Mouse (Mus musculus): ENCODE data around the gene Slc35d2. TPM values are rescaled to one million over a fixed set of nuclear protein-coding genes. Genes with fewer than 3 reads are reported as not detected.

The Slc35d2 gene
- polyA plus RNA-seq, 1 experiment = 11.7 TPM

GRCm38 (mm10) chr13:64107105-64107504 lies 22.1 kb downstream of the Slc35d2 start:
- TF ChIP-seq CTCF (IDR thresholded peaks at IDR 0.05; ENCODE audit: control insufficient read depth, insufficient read depth, low read length) (no peak), POLR2A (IDR thresholded peaks at IDR 0.05; ENCODE audit: borderline replicate concordance, control insufficient read depth, low read depth, low read length) (no peak)
- Histone ChIP-seq H3K4me1 (ENCODE audit: control insufficient read depth, insufficient read depth, low read length) (no peaks in the 10 kb centered on the region), H3K4me3 (replicated peaks; ENCODE audit: control insufficient read depth, low read depth, low read length) (no peak overlapping the region), H3K27ac (ENCODE audit: control insufficient read depth, insufficient read depth, low read depth, low read length, poor library complexity) (no peak overlapping the region)
- 70% methylated on average over 3 of the region's 3 CpGs for WGBS

- Histone ChIP-seq H3K27ac (ENCODE audit: control insufficient read depth, insufficient read depth, low read depth, low read length, poor library complexity) (no peak overlapping the region), H3K4me1 (ENCODE audit: control insufficient read depth, insufficient read depth, low read length) (no peaks in the 10 kb centered on the region), H3K4me3 (replicated peaks; ENCODE audit: control insufficient read depth, low read depth, low read length) (no peak overlapping the region)
- WGBS = 84% methylated on average over 3 of the region's 3 CpGs
- no peak for TF ChIP-seq POLR2A (IDR thresholded peaks at IDR 0.05; ENCODE audit: borderline replicate concordance, control insufficient read depth, low read depth, low read length)
Measured at GRCm38 (mm10) chr13:64105690-64106089, 23.5 kb downstream of the Slc35d2 start.

DNA sequence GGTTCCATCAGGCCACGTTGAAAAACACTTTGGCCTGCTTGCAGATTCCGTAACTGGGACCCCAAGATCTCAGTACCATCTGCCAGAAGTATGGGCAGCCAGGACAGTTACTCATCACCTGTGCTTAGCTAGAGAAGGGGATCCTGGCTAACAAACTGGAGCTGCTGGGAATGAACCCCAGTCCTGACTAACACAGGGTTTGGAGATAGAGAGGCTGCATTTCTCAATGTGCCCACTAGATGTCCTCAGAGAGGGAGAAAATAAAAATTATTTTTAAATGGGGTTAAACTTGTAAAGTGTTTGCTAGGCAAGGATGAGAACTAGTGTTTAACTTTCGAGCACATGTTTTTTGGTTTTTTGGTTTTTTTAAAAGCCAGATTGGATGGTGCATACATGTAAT lies 29.0 kb downstream of the Slc35d2 start:
- H3K4me3 ChIP-seq (replicated peaks; ENCODE audit: control insufficient read depth, low read depth, low read length) = no peak overlapping the region
- TF ChIP-seq CTCF (IDR thresholded peaks at IDR 0.05; ENCODE audit: control insufficient read depth, insufficient read depth, low read length) = no peak
- no peak for TF ChIP-seq POLR2A (IDR thresholded peaks at IDR 0.05; ENCODE audit: borderline replicate concordance, control insufficient read depth, low read depth, low read length)
- 63% methylated on average over 3 of the region's 3 CpGs for WGBS
- H3K4me1 ChIP-seq (ENCODE audit: control insufficient read depth, insufficient read depth, low read length) = no peaks in the 10 kb centered on the region
- no peak overlapping the region for H3K27ac ChIP-seq (ENCODE audit: control insufficient read depth, insufficient read depth, low read depth, low read length, poor library complexity)

- no peak overlapping the region for H3K4me3 ChIP-seq (replicated peaks; ENCODE audit: control insufficient read depth, low read depth, low read length)
- WGBS = 82% methylated on average over 9 of the region's 9 CpGs
- TF ChIP-seq POLR2A (IDR thresholded peaks at IDR 0.05; ENCODE audit: borderline replicate concordance, control insufficient read depth, low read depth, low read length) (no peak), CTCF (IDR thresholded peaks at IDR 0.05; ENCODE audit: control insufficient read depth, insufficient read depth, low read length) (peak; percentile 58)
- H3K4me1 ChIP-seq (ENCODE audit: control insufficient read depth, insufficient read depth, low read length) = no peaks in the 10 kb centered on the region
- no peak overlapping the region for H3K27ac ChIP-seq (ENCODE audit: control insufficient read depth, insufficient read depth, low read depth, low read length, poor library complexity)
Measured at GRCm38 (mm10) chr13:64098992-64099391, 30.2 kb downstream of the Slc35d2 start.

DNA sequence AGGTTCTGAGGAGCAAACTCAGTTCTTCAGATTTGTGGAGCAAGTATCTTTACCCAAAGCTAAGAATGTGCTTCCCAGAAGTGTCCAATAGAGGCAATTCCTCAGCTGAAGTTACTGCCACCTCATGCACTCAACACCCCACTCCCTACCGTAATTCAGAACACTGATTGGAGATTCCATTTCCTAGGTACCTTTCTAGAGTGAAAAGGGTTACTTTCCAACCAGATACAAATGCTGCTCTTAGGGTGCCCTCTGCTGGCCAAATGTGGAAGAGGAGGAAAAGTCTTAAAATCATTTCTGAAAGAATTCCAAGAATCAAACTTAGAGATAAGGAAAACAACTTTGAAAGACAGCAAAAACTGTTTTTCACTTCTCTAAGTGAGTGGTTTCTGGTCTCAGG lies 35.8 kb downstream of the Slc35d2 start:
- Histone ChIP-seq H3K4me1 (ENCODE audit: control insufficient read depth, insufficient read depth, low read length) (no peaks in the 10 kb centered on the region), H3K27ac (ENCODE audit: control insufficient read depth, insufficient read depth, low read depth, low read length, poor library complexity) (no peak overlapping the region), H3K4me3 (replicated peaks; ENCODE audit: control insufficient read depth, low read depth, low read length) (no peak overlapping the region)
- TF ChIP-seq POLR2A (IDR thresholded peaks at IDR 0.05; ENCODE audit: borderline replicate concordance, control insufficient read depth, low read depth, low read length) (no peak), CTCF (IDR thresholded peaks at IDR 0.05; ENCODE audit: control insufficient read depth, insufficient read depth, low read length) (peak; percentile 27; the same call in 1 of the 2 replicates)
- 2% methylated on average over 1 of the region's 1 CpGs for WGBS

- WGBS = 62% methylated on average over 6 of the region's 6 CpGs
- Histone ChIP-seq H3K4me3 (replicated peaks; ENCODE audit: control insufficient read depth, low read depth, low read length) (no peak overlapping the region), H3K4me1 (ENCODE audit: control insufficient read depth, insufficient read depth, low read length) (no peaks in the 10 kb centered on the region), H3K27ac (ENCODE audit: control insufficient read depth, insufficient read depth, low read depth, low read length, poor library complexity) (no peak overlapping the region)
- TF ChIP-seq POLR2A (IDR thresholded peaks at IDR 0.05; ENCODE audit: borderline replicate concordance, control insufficient read depth, low read depth, low read length) = no peak
- TF ChIP-seq CTCF (IDR thresholded peaks at IDR 0.05; ENCODE audit: control insufficient read depth, insufficient read depth, low read length) = no peak
Measured at GRCm38 (mm10) chr13:64092752-64093151, 36.4 kb downstream of the Slc35d2 start.

GRCm38 (mm10) chr13:64092141-64092540 lies 37.0 kb downstream of the Slc35d2 start:
- Histone ChIP-seq H3K4me3 (replicated peaks; ENCODE audit: control insufficient read depth, low read depth, low read length) (no peak overlapping the region), H3K27ac (ENCODE audit: control insufficient read depth, insufficient read depth, low read depth, low read length, poor library complexity) (no peak overlapping the region), H3K4me1 (ENCODE audit: control insufficient read depth, insufficient read depth, low read length) (no peaks in the 10 kb centered on the region)
- TF ChIP-seq CTCF (IDR thresholded peaks at IDR 0.05; ENCODE audit: control insufficient read depth, insufficient read depth, low read length) = no peak
- TF ChIP-seq POLR2A (IDR thresholded peaks at IDR 0.05; ENCODE audit: borderline replicate concordance, control insufficient read depth, low read depth, low read length) = no peak
- WGBS = 80% methylated on average over 3 of the region's 3 CpGs

DNA sequence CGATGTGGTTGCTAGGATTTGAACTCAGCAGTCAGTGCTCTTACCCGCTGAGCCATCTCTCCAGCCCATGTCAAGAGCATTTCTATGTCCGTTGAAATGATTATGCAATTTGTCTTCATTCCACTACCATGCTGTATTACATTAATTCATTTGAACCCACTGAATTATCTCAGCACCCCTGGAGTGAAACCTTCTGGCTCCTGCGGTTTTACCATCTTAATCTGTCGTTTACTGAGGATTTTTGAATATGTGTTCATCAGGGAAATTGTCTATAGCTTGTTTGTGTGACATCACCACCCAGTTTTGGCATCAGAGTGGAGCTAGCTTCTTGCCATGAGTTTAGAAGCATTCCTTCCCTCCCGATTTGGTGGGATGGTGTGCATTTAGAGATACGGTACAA lies 38.2 kb downstream of the Slc35d2 start:
- 70% methylated on average over 7 of the region's 7 CpGs for WGBS
- Histone ChIP-seq H3K27ac (ENCODE audit: control insufficient read depth, insufficient read depth, low read depth, low read length, poor library complexity) (no peak overlapping the region), H3K4me1 (ENCODE audit: control insufficient read depth, insufficient read depth, low read length) (no peaks in the 10 kb centered on the region), H3K4me3 (replicated peaks; ENCODE audit: control insufficient read depth, low read depth, low read length) (no peak overlapping the region)
- TF ChIP-seq POLR2A (IDR thresholded peaks at IDR 0.05; ENCODE audit: borderline replicate concordance, control insufficient read depth, low read depth, low read length) (no peak), CTCF (IDR thresholded peaks at IDR 0.05; ENCODE audit: control insufficient read depth, insufficient read depth, low read length) (no peak)

GRCm38 (mm10) chr13:64090278-64090677 lies 38.9 kb downstream of the Slc35d2 start:
- WGBS = 73% methylated on average over 5 of the region's 5 CpGs
- H3K4me3 ChIP-seq (replicated peaks; ENCODE audit: control insufficient read depth, low read depth, low read length) = no peak overlapping the region
- H3K27ac ChIP-seq (ENCODE audit: control insufficient read depth, insufficient read depth, low read depth, low read length, poor library complexity) = no peak overlapping the region
- H3K4me1 ChIP-seq (ENCODE audit: control insufficient read depth, insufficient read depth, low read length) = no peaks in the 10 kb centered on the region
- TF ChIP-seq CTCF (IDR thresholded peaks at IDR 0.05; ENCODE audit: control insufficient read depth, insufficient read depth, low read length) = no peak
- TF ChIP-seq POLR2A (IDR thresholded peaks at IDR 0.05; ENCODE audit: borderline replicate concordance, control insufficient read depth, low read depth, low read length) = no peak
